Mouse (Mus musculus) G1E (cell line): Measurements from ENCODE around the gene Apc2.

ENCODE experiments used
- CTCF ChIP-seq: IDR thresholded peaks from 2 replicates; pipeline ENCODE4 v1.5.1; 2012; ENCODE audit warnings: low read depth, low read length, inconsistent platforms, mixed read lengths
- GATA1 ChIP-seq: IDR thresholded peaks from 2 replicates; pipeline ENCODE4 v1.6.1; 2012; ENCODE audit warnings: borderline replicate concordance, low read length, inconsistent platforms, mixed read lengths
- POLR2AphosphoS5 ChIP-seq: IDR thresholded peaks from 2 replicates; pipeline ENCODE4 v1.6.1; 2012; ENCODE audit warnings: low read depth, low read length, inconsistent platforms; ENCODE audit not compliant: insufficient replicate concordance
- TAL1 ChIP-seq: conservative IDR thresholded peaks from 2 replicates; pipeline ENCODE4 v1.6.1; 2012; ENCODE audit warnings: low read depth, low read length, inconsistent platforms, mixed read lengths

DNA sequence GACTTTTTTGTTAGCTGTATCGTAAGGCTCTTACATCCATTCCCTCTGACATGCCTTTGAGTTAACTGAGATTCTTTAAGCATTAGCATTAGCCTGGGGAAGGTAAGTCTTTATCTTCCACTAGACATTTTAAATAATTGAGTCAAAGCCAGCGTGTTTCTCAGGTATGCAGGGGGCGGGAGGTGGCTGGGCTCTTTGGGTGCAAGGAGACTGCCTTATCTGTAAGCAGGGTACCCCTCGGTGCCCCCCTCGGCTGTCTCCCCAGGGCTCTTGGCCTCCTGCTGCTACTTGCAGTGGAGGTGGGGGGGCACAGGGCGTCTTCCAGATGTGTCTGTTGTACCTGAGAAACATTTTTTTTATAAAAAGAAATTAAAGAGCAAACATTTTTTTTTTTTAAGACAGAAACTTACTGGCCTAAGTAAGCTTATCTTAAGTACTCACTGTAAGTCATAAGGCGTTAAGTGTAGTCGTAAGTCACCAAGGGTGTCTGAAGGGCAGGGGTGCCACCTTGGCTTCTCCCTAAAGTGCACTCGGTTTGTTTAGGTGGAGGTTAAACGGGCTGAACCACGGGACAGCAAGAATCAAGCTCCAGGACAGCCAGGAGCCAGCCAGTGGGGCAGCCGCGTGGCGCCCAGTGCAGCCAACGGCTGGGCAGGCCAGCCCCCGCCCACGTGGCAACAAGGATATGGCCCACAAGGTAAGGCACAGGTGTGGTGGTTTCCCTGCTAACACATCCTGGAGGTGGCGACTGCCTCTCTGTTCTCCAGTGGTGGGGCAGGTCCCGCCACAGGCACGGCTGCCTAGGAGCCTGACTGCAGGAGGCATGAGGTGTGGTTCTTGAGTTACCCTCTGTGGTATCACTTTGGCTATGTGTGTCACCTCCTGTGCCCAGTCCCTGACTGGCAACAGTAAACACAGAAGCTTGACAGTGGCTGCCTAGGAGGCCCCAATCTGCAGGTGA is 13.0 kb upstream of the Apc2 start:
- TF ChIP-seq CTCF = no peak
- TF ChIP-seq GATA1 = no peak
- no peak for TF ChIP-seq TAL1
- no peak for TF ChIP-seq POLR2AphosphoS5
